Mouse (Mus musculus) liver, embryonic 13.5 days (tissue): ENCODE data around the gene Eef2. TPM values are rescaled to one million over a fixed set of nuclear protein-coding genes. Genes with fewer than 3 reads are reported as not detected.
A peak's percentile ranks its signal among the peaks of the same experiment; 100 is the strongest.
"Not testable (repeated sequence)": the region's sequence is repeated elsewhere in the genome, so short reads cannot be mapped to it uniquely, and the experiment has no call there.

ENCODE experiments used
- ATAC-seq: fragments of 200-750 bp; cut with Nextera tagmentation; 2 replicates; pipeline ENCODE4 v1.8.0; 2017; ENCODE audit warnings: low read depth, mild to moderate bottlenecking, moderate number of reproducible peaks, moderate library complexity
- DNase-seq: peaks from one replicate; pipeline ENCODE4 v3.0.0; 2022
- H3K27ac ChIP-seq: fragments of 300-500 bp; sonication (generic); 2 replicates; pipeline ENCODE4 v1.5.1; 2015; ENCODE audit warnings: moderate library complexity, mild to moderate bottlenecking, inconsistent platforms
- H3K27me3 ChIP-seq: fragments of 300-500 bp; sonication (generic); 2 replicates; pipeline ENCODE4 v1.6.1; 2015; ENCODE audit warnings: mild to moderate bottlenecking, inconsistent platforms
- H3K36me3 ChIP-seq: fragments of 300-500 bp; sonication (generic); 2 replicates; pipeline ENCODE4 v1.6.1; 2015; ENCODE audit warnings: mild to moderate bottlenecking, inconsistent platforms
- H3K4me1 ChIP-seq: fragments of 300-500 bp; sonication (generic); replicated peaks from 2 replicates; pipeline ENCODE4 v1.6.1; 2015; ENCODE audit warnings: inconsistent platforms
- H3K4me2 ChIP-seq: fragments of 300-500 bp; sonication (generic); 2 replicates; pipeline ENCODE4 v1.6.1; 2015; ENCODE audit warnings: inconsistent platforms, mild to moderate bottlenecking, moderate library complexity
- H3K4me3 ChIP-seq: fragments of 300-500 bp; sonication (generic); replicated peaks from 2 replicates; pipeline ENCODE4 v1.5.1; 2015; ENCODE audit warnings: mild to moderate bottlenecking, inconsistent platforms
- H3K9ac ChIP-seq: fragments of 300-500 bp; sonication (generic); 2 replicates; pipeline ENCODE4 v1.6.1; 2015; ENCODE audit warnings: mild to moderate bottlenecking, inconsistent platforms
- H3K9me3 ChIP-seq: fragments of 300-500 bp; sonication (generic); replicated peaks from 2 replicates; pipeline ENCODE4 v1.6.1; 2016; ENCODE audit warnings: inconsistent platforms
- WGBS: fragments of 180-500 bp; shearing (Covaris S2); methylation state at CpG from one replicate; pipeline ENCODE4 v1.1.7; 2015; ENCODE audit not compliant: insufficient replicate concordance; 5-methylcytosine and 5-hydroxymethylcytosine counted together
- polyA plus RNA-seq: library from polyadenylated mRNA; unstranded; fragments of >200 nt; fragmentation: Nextera tagmentation; extraction: Ambion mirVana; gene quantifications from 2 replicates; pipeline ENCODE4 v1.2.1, GENCODE M21; 2015

Eef2 gene
- polyA plus RNA-seq, 1 experiment from 2014 or later = 369 TPM

DNA sequence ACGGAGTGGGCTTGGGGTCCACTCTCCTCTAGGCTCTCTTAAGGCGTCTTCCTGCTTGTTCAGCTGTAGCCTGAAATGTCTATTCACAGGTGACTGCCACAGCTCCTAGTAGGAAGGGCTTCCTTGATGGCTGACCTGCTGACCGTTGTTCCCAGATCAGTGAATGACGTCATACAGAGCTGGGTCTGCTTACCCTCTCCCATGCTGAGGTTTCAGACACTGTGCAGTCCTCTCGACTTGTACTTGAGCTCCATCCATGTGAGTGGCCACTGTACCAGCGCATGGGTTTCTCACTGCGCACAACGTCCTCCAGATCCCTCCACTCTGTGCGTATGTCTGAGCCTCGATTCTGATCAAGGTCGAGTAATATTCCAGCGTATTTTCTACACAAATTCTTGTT lies 23.8 kb upstream of the Eef2 start:
- peaks cover 25% of the 10 kb centered on the region for H3K4me1 ChIP-seq
- H3K27ac ChIP-seq = peak overlapping the region; percentile 59
- peak; percentile 13 for ATAC-seq
- WGBS = 52% methylated on average over 12 of the region's 12 CpGs
- H3K9me3 ChIP-seq = no peaks in the 10 kb centered on the region
- no peaks in the 10 kb centered on the region for H3K27me3 ChIP-seq
- H3K4me3 ChIP-seq = no peak overlapping the region
- H3K9ac ChIP-seq = no peak overlapping the region
- peaks cover 96% of the 10 kb centered on the region for H3K36me3 ChIP-seq
- no peak for DNase-seq
- no peak overlapping the region for H3K4me2 ChIP-seq

- no peaks in the 10 kb centered on the region for H3K27me3 ChIP-seq
- H3K9ac ChIP-seq = no peak overlapping the region
- no peak for ATAC-seq
- no peak overlapping the region for H3K4me3 ChIP-seq
- H3K36me3 ChIP-seq = peaks cover 89% of the 10 kb centered on the region
- no peaks in the 10 kb centered on the region for H3K9me3 ChIP-seq
- 88% methylated on average over 12 of the region's 12 CpGs for WGBS
- no peak overlapping the region for H3K4me2 ChIP-seq
- H3K4me1 ChIP-seq = peaks cover 29% of the 10 kb centered on the region
- DNase-seq = no peak
- H3K27ac ChIP-seq = no peak overlapping the region
Observed at GRCm38 (mm10) chr10:81154313-81154712, 22.1 kb upstream of the Eef2 start.

- Histone ChIP-seq H3K4me2 (no peak overlapping the region), H3K27ac (no peak overlapping the region; the same call in 1 of the 2 replicates), H3K9me3 (no peaks in the 10 kb centered on the region), H3K4me3 (no peak overlapping the region), H3K9ac (no peak overlapping the region), H3K36me3 (peaks cover 86% of the 10 kb centered on the region), H3K4me1 (peaks cover 28% of the 10 kb centered on the region), H3K27me3 (no peaks in the 10 kb centered on the region)
- DNase-seq (no peak), ATAC-seq (no peak)
- 86% methylated on average over 6 of the region's 6 CpGs for WGBS
Observed at GRCm38 (mm10) chr10:81154736-81155135, 21.7 kb upstream of the Eef2 start.

- ATAC-seq = 0 out of 2 replicates have a peak, but pooled peaks have one; percentile 11
- Histone ChIP-seq H3K9me3 (no peaks in the 10 kb centered on the region), H3K4me2 (no peak overlapping the region), H3K36me3 (peaks cover 76% of the 10 kb centered on the region), H3K9ac (no peak overlapping the region), H3K4me1 (peaks cover 70% of the 10 kb centered on the region), H3K27me3 (no peaks in the 10 kb centered on the region), H3K27ac (peak overlapping the region; percentile 39; the same call in 1 of the 2 replicates), H3K4me3 (no peak overlapping the region)
- WGBS = 69% methylated on average over 8 of the region's 8 CpGs
- DNase-seq = no peak
Observed at GRCm38 (mm10) chr10:81161602-81162317, 14.7 kb upstream of the Eef2 start.

DNA sequence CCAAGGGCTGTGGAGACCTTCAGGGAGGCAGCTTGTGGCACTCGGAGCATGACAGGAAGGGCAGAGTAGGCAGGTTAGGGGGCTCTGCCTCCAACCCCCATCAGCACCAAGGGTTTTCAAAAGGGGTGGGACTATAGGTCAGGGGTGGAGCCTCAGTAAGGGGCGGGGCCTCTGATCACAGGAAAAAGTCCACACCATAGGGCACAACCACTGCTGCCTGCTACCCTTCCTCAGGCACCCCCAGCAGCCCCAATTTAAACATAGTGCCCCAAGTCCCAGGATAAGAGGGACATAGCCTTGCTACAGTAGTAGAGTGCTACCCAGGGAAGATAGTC lies 14.1 kb upstream of the Eef2 start:
- no peak for DNase-seq

DNA sequence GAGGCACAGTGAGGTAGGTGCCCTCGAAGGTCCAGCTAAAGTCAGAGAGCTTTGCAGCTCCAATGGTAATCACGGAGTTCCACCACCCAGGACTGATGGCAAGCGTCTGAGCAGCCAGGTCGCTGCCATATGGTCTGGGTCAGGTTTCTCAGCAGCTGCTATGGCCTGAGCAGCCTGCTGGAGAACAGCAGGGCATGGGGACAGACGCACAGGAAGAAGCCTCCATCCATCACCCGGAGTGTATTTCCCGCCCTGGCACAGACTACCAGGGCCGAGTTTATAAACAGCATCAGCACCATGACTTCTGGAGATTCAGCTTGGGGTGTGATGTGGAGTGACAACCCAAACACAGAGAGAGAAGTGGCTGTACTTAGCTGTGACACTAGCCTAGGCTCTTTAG lies 11.3 kb upstream of the Eef2 start:
- H3K9me3 ChIP-seq = no peaks in the 10 kb centered on the region
- 85% methylated on average over 8 of the region's 8 CpGs for WGBS
- no peak overlapping the region for H3K4me3 ChIP-seq
- no peak for ATAC-seq
- no peaks in the 10 kb centered on the region for H3K27me3 ChIP-seq
- no peak overlapping the region for H3K27ac ChIP-seq
- H3K4me2 ChIP-seq = no peak overlapping the region
- DNase-seq = no peak
- H3K4me1 ChIP-seq = peaks cover 79% of the 10 kb centered on the region
- H3K36me3 ChIP-seq = peaks cover 52% of the 10 kb centered on the region
- peak overlapping the region; percentile 31; the same call in 1 of the 2 replicates for H3K9ac ChIP-seq

More for the DNA sequence above, 14.1 kb upstream of the Eef2 start:
- H3K4me1 ChIP-seq = peaks cover 75% of the 10 kb centered on the region
- no peak overlapping the region for H3K4me2 ChIP-seq
- H3K27ac ChIP-seq = 0 out of 2 replicates have a peak overlapping the region, but pooled peaks have one; percentile 39
- no peaks in the 10 kb centered on the region for H3K9me3 ChIP-seq
- 0 out of 2 replicates have a peak, but pooled peaks have one; percentile 19 for ATAC-seq
- H3K36me3 ChIP-seq = peaks cover 71% of the 10 kb centered on the region
- WGBS = 18% methylated on average over 2 of the region's 2 CpGs
- no peaks in the 10 kb centered on the region for H3K27me3 ChIP-seq
- H3K4me3 ChIP-seq = no peak overlapping the region
- H3K9ac ChIP-seq = no peak overlapping the region

DNA sequence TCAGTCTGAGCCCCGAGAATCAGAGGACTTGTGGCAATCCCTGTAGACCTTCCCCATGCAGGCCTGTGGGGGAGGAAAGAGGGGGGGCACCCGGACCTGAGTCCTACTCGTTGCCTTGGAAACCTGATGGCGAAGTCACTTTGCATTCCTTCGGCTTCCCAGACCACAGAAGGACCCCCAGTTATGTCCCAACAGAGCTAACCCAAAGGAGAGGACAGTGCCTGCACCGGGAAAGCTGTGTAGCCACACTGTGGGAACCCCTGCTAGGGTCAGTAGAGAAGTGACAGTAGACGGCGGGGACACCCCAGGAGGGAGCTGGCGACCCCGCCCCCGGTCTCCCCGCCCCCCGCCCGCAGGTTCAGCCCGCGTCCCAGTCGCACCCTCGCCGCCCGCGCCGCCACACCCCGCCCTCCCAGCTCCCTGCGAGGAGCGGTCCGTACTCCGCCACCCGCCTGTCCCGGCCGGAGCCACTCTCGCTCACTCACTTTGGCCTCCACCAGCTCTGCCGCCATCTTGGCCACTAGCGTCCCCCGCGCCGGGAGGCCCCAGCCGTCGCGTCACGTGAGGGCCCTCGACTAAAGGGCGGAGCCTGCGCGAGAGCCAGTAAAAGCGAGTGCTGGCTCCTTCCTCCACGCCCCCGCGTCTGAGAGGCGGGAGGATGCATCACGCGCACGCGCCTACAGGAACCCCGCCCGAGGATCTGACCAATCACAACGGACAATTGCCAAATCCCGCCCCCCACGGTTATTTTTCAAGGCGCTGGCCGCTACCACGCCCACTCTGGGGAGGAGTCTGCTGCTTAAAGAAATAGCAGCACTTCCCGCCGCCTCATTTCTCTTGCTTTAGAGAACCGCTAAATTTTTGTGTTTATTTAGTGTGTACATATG lies 9.0 kb upstream of the Eef2 start, which contains the start of gene Pias4:
TSS of gene Pias4 (minus strand) at position 724 of the 887 bp plus-strand sequence.
- DNase-seq = peak; percentile 100
- WGBS = under 1% methylated on average over 64 of the region's 64 CpGs

DNA sequence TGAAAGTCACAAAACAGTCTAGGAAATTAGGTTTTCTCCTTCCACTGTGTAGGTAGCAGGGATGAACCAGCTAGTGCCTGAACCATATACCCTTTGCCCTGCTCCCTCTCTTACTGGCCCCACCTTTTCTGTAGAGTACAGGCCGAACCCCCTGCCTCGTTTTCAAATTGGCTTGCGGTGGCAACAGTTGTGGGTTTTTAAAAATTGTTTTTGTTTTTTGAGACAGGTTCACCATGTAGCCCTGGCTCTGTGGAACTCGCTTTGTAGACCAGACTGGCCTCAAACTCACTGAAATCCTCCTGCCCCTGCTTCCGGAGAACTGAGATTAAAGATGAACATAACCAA lies 8.4 kb upstream of the Eef2 start:
- Histone ChIP-seq H3K27ac (peak overlapping the region; percentile 95), H3K4me2 (peak overlapping the region; percentile 89), H3K4me3 (peak overlapping the region; percentile 99), H3K4me1 (peaks cover 57% of the 10 kb centered on the region), H3K9me3 (no peaks in the 10 kb centered on the region), H3K27me3 (no peaks in the 10 kb centered on the region), H3K9ac (peak overlapping the region; percentile 71), H3K36me3 (peaks cover 22% of the 10 kb centered on the region)
- WGBS = 4% methylated on average over 5 of the region's 5 CpGs
- DNase-seq (no peak), ATAC-seq (peak; percentile 52)

More for the DNA sequence above, 9.0 kb upstream of the Eef2 start, which contains the start of gene Pias4:
- peak within 1 kb of the TSS; percentile 89 for H3K4me2 ChIP-seq
- H3K9me3 ChIP-seq = no peaks in the 10 kb centered on the region
- ATAC-seq = peak; percentile 83
- peak within 1 kb of the TSS; percentile 95 for H3K27ac ChIP-seq
- peaks cover 29% of the 10 kb centered on the region for H3K36me3 ChIP-seq
- no peaks in the 10 kb centered on the region for H3K27me3 ChIP-seq
- peak within 1 kb of the TSS; percentile 96 for H3K9ac ChIP-seq
- H3K4me3 ChIP-seq = peak within 1 kb of the TSS; percentile 99
- peaks cover 57% of the 10 kb centered on the region for H3K4me1 ChIP-seq

DNA sequence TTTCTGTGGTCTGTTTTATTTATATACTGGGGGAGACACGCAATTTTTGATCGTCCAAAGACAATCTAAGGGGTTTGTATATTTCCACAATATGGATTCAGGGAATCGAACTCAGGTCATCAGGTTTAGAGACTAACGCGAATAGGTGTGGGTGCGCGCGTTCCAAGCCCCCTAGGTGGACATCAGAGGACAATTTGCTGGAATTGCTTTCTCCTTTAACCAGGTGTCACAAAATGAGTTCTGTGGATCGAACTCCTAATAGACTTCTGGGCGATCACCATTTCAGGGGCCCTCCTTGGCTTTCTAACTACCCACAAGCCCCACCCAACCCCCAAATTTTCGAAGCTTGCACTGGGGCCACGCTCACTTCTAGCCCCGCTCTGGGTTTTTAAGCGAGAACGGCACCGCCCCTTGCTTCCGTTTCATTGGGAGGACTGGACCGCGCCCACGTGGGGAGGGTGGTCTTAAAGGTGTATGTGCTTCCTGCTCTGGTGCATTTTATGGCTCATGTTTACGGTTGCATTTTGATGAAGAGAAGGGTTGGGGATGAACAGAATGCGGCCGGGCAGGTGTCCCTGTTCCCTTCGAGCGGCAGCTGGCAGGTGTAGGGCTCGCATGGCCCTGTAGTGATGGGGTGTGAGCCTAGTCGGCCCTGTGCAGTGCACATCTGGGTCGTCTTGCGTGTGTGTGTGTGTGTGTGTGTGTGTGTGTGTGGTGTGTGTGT lies 7.7 kb upstream of the Eef2 start:
- ATAC-seq (peak; percentile 65), DNase-seq (peak; percentile 85)
- WGBS = under 1% methylated on average over 29 of the region's 29 CpGs
- H3K4me1 ChIP-seq = peaks cover 60% of the 10 kb centered on the region
- H3K9me3 ChIP-seq = no peaks in the 10 kb centered on the region
- peak overlapping the region; percentile 89 for H3K4me2 ChIP-seq
- peak overlapping the region; percentile 99 for H3K4me3 ChIP-seq
- H3K27ac ChIP-seq = peak overlapping the region; percentile 95
- H3K36me3 ChIP-seq = peaks cover 16% of the 10 kb centered on the region
- H3K9ac ChIP-seq = peak overlapping the region; percentile 71
- H3K27me3 ChIP-seq = no peaks in the 10 kb centered on the region

GRCm38 (mm10) chr10:81169411-81169900 lies 7.0 kb upstream of the Eef2 start:
- ATAC-seq = not testable (repeated sequence)

More at GRCm38 (mm10) chr10:81169411-81169900, 7.0 kb upstream of the Eef2 start:
- not testable (repeated sequence) for H3K9me3 ChIP-seq, H3K36me3 ChIP-seq, DNase-seq, H3K27me3 ChIP-seq
- Histone ChIP-seq H3K4me2 (peak overlapping the region; percentile 89), H3K4me3 (peak overlapping the region; percentile 99), H3K4me1 (peaks cover 60% of the 10 kb centered on the region), H3K9ac (peak overlapping the region; percentile 50; the same call in 1 of the 2 replicates), H3K27ac (peak overlapping the region; percentile 72)
- 34% methylated on average over 6 of the region's 14 CpGs for WGBS
